Mouse (Mus musculus) hematopoietic multipotent progenitor cell, adult 10-12 weeks (in vitro differentiated cells): Measurements from ENCODE around the gene 6030445D17Rik. TPM values are rescaled to one million over a fixed set of nuclear protein-coding genes. Genes with fewer than 3 reads are reported as not detected.

Experiments
- polyA plus RNA-seq: library from polyadenylated mRNA; stranded (reverse); fragments of >175 nt; gene quantifications from 2 replicates; pipeline ENCODE4 v1.2.3, GENCODE M21; 2012; ENCODE audit warnings: low replicate concordance

The 6030445D17Rik gene
- 0.13 TPM in 1 of 2 replicates, not detected in the other for polyA plus RNA-seq

GRCm38 (mm10) chr4:136462086-136462838, at the start of gene 6030445D17Rik:
Gene 6030445D17Rik (plus strand): TSS chr4:136462250.

GRCm38 (mm10) chr4:136423224-136423623, 38.8 kb upstream of the 6030445D17Rik start, which contains the start of gene Htr1d:
Gene Htr1d (plus strand): TSS chr4:136423524.

GRCm38 (mm10) chr4:136469371-136469903, 7.4 kb downstream of the 6030445D17Rik start, which contains the start of gene Luzp1:
Gene Luzp1 (plus strand): TSS chr4:136469761.

Other genes starting within 250 kb of the 6030445D17Rik start
- 0.55 TPM in 1 of 2 replicates, not detected in the other for gene Tcea3, start 214.5 kb upstream of the 6030445D17Rik start, polyA plus RNA-seq
- gene Zfp46, start 177.6 kb upstream of the 6030445D17Rik start, polyA plus RNA-seq = 8.7 and 10.5 TPM in 2 replicates
- 37.5 and 54.9 TPM in 2 replicates for gene Hnrnpr, start 151.3 kb upstream of the 6030445D17Rik start, polyA plus RNA-seq
- not detected in 2 replicates for gene Htr1d, start 38.7 kb upstream of the 6030445D17Rik start, polyA plus RNA-seq
- 1.3 and 1.6 TPM in 2 replicates for gene Luzp1, start 7.5 kb downstream of the 6030445D17Rik start, polyA plus RNA-seq
- 10.2 and 21.7 TPM in 2 replicates for gene Kdm1a, start 140.5 kb downstream of the 6030445D17Rik start, polyA plus RNA-seq
- not detected in 2 replicates for gene Tex46, start 148.2 kb downstream of the 6030445D17Rik start, polyA plus RNA-seq
- not detected in 2 replicates for gene Lactbl1, start 160.4 kb downstream of the 6030445D17Rik start, polyA plus RNA-seq